Mouse (Mus musculus) midbrain, postnatal 0 days (tissue): ENCODE results near the gene Gnmt. TPM values are rescaled to one million over a fixed set of nuclear protein-coding genes. Genes with fewer than 3 reads are reported as not detected.

Experiments used
- ATAC-seq: fragments of 200-750 bp; cut with Nextera tagmentation; 2 replicates; pipeline ENCODE4 v1.8.0; 2017; ENCODE audit warnings: moderate number of reproducible peaks, mild to moderate bottlenecking, moderate TSS enrichment, moderate library complexity; ENCODE audit not compliant: low FRiP score
- DNase-seq: peaks from one replicate; pipeline ENCODE4 v3.0.0-alpha.2; 2015; ENCODE audit warnings: low spot score
- H3K27ac ChIP-seq: fragments of 300-500 bp; sonication (generic); 2 replicates; pipeline ENCODE4 v1.5.1; 2014; ENCODE audit warnings: low read depth, mild to moderate bottlenecking, low read length, mixed read lengths
- H3K27me3 ChIP-seq: fragments of 300-500 bp; sonication (generic); 2 replicates; pipeline ENCODE4 v1.6.1; 2014; ENCODE audit warnings: low read length, control low read depth, mixed read lengths; ENCODE audit not compliant: insufficient read depth
- H3K36me3 ChIP-seq: fragments of 300-500 bp; sonication (generic); 2 replicates; pipeline ENCODE4 v1.6.1; 2014; ENCODE audit warnings: low read length, control low read depth, mixed read lengths; ENCODE audit not compliant: insufficient read depth
- H3K4me1 ChIP-seq: fragments of 300-500 bp; sonication (generic); 2 replicates; pipeline ENCODE4 v1.6.1; 2014; ENCODE audit warnings: mild to moderate bottlenecking, control low read depth, antibody characterized with exemption, low read length, mixed read lengths; ENCODE audit not compliant: insufficient read depth
- H3K4me2 ChIP-seq: fragments of 300-500 bp; sonication (generic); 2 replicates; pipeline ENCODE4 v1.6.1; 2014; ENCODE audit warnings: low read depth, mild to moderate bottlenecking, low read length, mixed read lengths; ENCODE audit not compliant: poor library complexity, severe bottlenecking
- H3K4me3 ChIP-seq: fragments of 300-500 bp; sonication (generic); 2 replicates; pipeline ENCODE4 v1.5.1; 2014; ENCODE audit warnings: low read depth, mild to moderate bottlenecking, low read length, moderate library complexity
- H3K9ac ChIP-seq: fragments of 300-500 bp; sonication (generic); replicated peaks from 2 replicates; pipeline ENCODE4 v1.6.1; 2014; ENCODE audit warnings: mild to moderate bottlenecking, low read length, moderate library complexity, mixed read lengths; ENCODE audit not compliant: poor library complexity, severe bottlenecking
- H3K9me3 ChIP-seq: fragments of 300-500 bp; sonication (generic); 2 replicates; pipeline ENCODE4 v1.6.1; 2016; ENCODE audit warnings: low read length, control low read depth
- CTCF ChIP-seq: IDR thresholded peaks from 2 replicates; pipeline ENCODE4 v1.5.1; 2016; ENCODE audit warnings: antibody characterized with exemption, mild to moderate bottlenecking
- WGBS: fragments of 180-500 bp; shearing (Covaris S2); extraction: QIAGEN DNeasy Blood & Tissue Kit; methylation state at CpG from one replicate; pipeline ENCODE4 v1.1.7; 2014; 5-methylcytosine and 5-hydroxymethylcytosine counted together
- polyA plus RNA-seq: library from polyadenylated mRNA; unstranded; fragments of >200 nt; fragmentation: Nextera tagmentation; extraction: Ambion mirVana; gene quantifications from 2 replicates; pipeline ENCODE4 v1.2.1, GENCODE M21; 2015
- total RNA-seq: library from RNA; depleted of rRNA; stranded (reverse); fragments of >200 nt; gene quantifications from 2 replicates; pipeline ENCODE4 v1.2.3, GENCODE M21; 2014

The Gnmt gene
- total and polyA plus RNA-seq, 2 experiments from 2014 or later = 0.27 to 0.88 TPM

DNA sequence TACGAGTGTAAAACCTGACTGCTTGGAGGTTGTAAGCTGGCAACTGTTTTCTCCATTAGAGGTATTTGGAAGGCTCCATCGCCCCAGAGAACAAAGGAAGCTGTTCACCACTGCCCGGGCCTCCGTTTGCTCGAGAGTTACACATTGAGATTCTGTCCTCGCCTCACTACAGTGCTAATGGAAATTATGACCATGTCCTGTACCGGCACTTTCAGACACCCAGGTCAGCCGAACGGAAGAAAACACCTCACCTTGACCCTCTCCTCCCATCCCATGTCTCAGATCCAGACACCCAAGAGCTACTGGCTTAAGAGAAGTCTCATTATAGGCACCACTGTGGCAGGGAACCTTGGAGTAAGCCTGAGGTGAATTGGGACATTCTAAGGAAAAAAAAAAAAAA, 15.1 kb downstream of the Gnmt start:
- no peak overlapping the region for H3K27ac ChIP-seq
- WGBS = 89% methylated on average over 9 of the region's 9 CpGs
- ATAC-seq (no peak), DNase-seq (no peak)
- no peaks in the 10 kb centered on the region for H3K9me3 ChIP-seq
- H3K9ac ChIP-seq = no peak overlapping the region
- H3K4me1 ChIP-seq = peaks cover 7% of the 10 kb centered on the region
- H3K4me3 ChIP-seq = no peak overlapping the region
- no peak overlapping the region for H3K4me2 ChIP-seq
- TF ChIP-seq CTCF = no peak
- H3K36me3 ChIP-seq = peaks cover 23% of the 10 kb centered on the region
- no peaks in the 10 kb centered on the region for H3K27me3 ChIP-seq

DNA sequence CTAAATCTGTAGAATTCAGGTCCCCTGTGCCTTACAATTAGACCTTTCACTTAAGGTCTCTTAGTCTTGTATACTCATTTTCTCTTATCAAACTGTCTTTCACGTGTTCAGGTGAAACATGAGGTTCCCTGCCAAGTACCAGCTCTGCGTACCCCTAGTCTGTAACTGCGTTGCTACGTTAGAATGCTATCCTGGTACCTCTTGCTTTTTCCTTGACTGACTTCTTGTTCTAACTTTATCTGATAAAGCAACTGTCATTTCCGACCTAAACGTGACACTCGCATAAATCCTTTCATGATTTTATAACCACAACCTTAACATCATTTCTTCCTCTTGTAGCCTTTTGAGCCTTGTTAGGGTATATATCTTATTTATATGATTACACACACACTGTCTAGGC, 16.5 kb downstream of the Gnmt start:
- ATAC-seq (no peak), DNase-seq (no peak)
- Histone ChIP-seq H3K4me2 (peak overlapping the region; percentile 100), H3K36me3 (peaks cover 23% of the 10 kb centered on the region), H3K9me3 (no peaks in the 10 kb centered on the region), H3K4me3 (peak overlapping the region; percentile 97), H3K27me3 (no peaks in the 10 kb centered on the region), H3K27ac (no peak overlapping the region), H3K4me1 (peaks cover 7% of the 10 kb centered on the region), H3K9ac (peak overlapping the region; percentile 89)
- TF ChIP-seq CTCF = no peak
- WGBS = 76% methylated on average over 7 of the region's 7 CpGs

DNA sequence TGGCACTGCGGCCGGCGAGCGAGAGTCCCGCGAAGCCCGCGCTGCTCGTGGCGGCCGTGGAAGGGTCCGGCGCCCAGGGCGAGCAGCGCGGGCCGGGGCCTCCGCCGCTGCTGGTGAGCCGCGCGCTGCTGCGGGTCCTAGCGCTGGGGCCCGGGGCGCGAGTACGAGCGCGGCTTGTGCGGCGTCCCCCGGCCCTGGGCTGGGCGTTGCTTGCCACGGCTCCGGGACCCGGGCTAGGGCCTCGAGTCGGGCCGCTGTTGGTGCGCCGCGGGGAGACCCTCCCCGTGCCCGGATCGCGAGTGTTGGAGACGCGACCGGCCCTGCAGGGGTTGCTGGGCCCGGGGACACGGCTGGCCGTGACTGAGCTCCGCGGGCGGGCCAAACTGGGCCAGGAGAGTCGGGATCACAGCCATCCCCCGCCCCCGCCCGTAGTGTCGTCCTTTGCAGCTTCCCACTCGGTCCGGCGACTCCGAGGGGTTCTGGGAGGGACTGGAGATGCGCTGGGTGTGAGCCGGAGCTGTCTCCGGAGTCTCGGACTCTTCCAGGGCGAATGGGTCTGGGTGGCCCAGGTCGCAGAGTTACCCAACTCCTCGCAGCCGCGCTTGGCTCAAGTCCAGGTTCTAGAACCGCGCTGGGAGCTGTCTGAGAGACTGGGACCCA, 17.2 kb downstream of the Gnmt start:
- peaks cover 7% of the 10 kb centered on the region for H3K4me1 ChIP-seq
- H3K9me3 ChIP-seq = no peaks in the 10 kb centered on the region
- H3K9ac ChIP-seq = peak overlapping the region; percentile 89
- peak overlapping the region; percentile 100 for H3K4me2 ChIP-seq
- WGBS = under 1% methylated on average over 66 of the region's 76 CpGs
- peak overlapping the region; percentile 77 for H3K27ac ChIP-seq
- TF ChIP-seq CTCF = no peak
- ATAC-seq = peak; percentile 50
- H3K27me3 ChIP-seq = no peaks in the 10 kb centered on the region
- peaks cover 21% of the 10 kb centered on the region for H3K36me3 ChIP-seq
- H3K4me3 ChIP-seq = peak overlapping the region; percentile 97
- no peak for DNase-seq

DNA sequence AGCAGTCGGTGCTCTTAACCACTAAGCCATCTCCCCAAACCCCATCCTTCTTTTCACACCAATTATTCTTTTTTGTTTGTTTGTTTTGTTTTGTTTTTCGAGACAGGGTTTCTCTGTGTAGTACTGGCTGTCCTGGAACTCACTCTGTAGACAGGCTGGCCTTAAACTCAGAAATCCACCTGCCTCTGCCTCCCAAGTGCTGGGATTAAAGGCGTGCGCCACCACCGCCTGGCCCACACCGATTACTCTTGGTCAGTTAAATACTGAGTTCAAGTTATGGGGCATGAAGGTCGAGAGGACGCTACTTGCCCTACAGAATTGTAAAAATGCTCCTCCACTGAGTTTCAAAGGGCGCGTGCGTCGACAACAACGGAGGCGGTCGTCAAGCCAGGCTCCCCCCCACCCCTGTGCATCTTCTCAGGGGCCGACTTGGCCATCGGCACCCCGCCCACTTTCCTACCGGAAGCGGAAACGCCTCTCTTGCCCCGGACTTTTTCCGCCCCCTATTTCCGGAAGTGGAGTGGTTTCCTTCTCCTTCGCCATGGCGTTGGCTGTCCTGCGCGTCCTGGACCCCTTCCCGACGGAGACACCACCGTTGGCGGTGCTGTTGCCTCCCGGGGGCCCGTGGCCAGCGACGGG, 17.9 kb downstream of the Gnmt start, which contains the start of gene Pex6:
TSS of gene Pex6 (plus strand) at position 505 of the 639 bp plus-strand sequence.
- peak; percentile 42 for TF ChIP-seq CTCF
- peaks cover 9% of the 10 kb centered on the region for H3K4me1 ChIP-seq
- H3K9ac ChIP-seq = peak within 1 kb of the TSS; percentile 89
- H3K4me2 ChIP-seq = peak within 1 kb of the TSS; percentile 100
- peak within 1 kb of the TSS; percentile 77 for H3K27ac ChIP-seq
- no peaks in the 10 kb centered on the region for H3K9me3 ChIP-seq
- H3K4me3 ChIP-seq = peak within 1 kb of the TSS; percentile 97
- ATAC-seq (peak; percentile 92), DNase-seq (peak; percentile 96)
- H3K36me3 ChIP-seq = peaks cover 16% of the 10 kb centered on the region
- H3K27me3 ChIP-seq = no peaks in the 10 kb centered on the region
- 7% methylated on average over 35 of the region's 36 CpGs for WGBS

DNA sequence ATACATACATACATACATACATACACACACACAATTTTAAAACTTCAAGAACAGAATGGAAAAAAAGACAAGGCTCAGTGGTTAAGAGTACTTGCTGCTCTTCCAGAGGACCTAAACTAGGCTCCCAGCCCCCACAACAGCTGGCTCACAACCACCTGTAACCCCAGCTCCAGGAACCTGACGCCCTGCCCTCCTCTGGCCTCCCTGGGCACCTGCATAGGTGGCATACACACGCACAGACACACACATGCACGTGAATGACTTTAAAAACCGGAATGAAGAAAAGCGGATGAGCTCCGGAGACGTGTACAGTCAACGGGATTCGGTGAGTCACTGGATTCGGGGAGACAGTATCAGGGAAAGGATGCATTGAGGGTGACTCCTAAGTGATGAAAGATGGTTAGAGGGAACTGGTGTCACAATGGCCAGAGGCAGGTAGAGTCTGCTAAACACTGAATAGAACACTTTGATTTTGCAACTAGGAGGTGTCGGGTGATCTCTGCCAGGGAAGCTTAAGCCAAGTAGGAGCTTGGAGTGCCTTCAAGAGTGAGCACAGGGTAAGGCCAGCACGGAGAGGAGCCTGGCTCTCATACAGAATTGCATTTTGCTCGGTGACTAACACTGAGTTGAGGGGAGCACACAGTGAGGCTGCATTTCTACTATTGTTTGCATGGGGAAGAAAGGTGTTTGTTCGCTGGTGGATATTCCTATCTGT, 22.4 kb downstream of the Gnmt start:
- no peak overlapping the region for H3K27ac ChIP-seq
- no peaks in the 10 kb centered on the region for H3K27me3 ChIP-seq
- H3K4me2 ChIP-seq = no peak overlapping the region
- WGBS = 94% methylated on average over 14 of the region's 14 CpGs
- no peak overlapping the region for H3K9ac ChIP-seq
- DNase-seq (no peak), ATAC-seq (no peak)
- H3K36me3 ChIP-seq = no peaks in the 10 kb centered on the region
- peaks cover 17% of the 10 kb centered on the region for H3K4me1 ChIP-seq
- H3K9me3 ChIP-seq = no peaks in the 10 kb centered on the region
- no peak overlapping the region for H3K4me3 ChIP-seq
- no peak for TF ChIP-seq CTCF
